Mouse (Mus musculus): ENCODE measurements around the gene Naa38. TPM values are rescaled to one million over a fixed set of nuclear protein-coding genes. Genes with fewer than 3 reads are reported as not detected.
A peak's percentile ranks its signal among the peaks of the same experiment; 100 is the strongest.

Naa38 gene
- polyA plus RNA-seq, 1 experiment: 24.2 TPM

DNA sequence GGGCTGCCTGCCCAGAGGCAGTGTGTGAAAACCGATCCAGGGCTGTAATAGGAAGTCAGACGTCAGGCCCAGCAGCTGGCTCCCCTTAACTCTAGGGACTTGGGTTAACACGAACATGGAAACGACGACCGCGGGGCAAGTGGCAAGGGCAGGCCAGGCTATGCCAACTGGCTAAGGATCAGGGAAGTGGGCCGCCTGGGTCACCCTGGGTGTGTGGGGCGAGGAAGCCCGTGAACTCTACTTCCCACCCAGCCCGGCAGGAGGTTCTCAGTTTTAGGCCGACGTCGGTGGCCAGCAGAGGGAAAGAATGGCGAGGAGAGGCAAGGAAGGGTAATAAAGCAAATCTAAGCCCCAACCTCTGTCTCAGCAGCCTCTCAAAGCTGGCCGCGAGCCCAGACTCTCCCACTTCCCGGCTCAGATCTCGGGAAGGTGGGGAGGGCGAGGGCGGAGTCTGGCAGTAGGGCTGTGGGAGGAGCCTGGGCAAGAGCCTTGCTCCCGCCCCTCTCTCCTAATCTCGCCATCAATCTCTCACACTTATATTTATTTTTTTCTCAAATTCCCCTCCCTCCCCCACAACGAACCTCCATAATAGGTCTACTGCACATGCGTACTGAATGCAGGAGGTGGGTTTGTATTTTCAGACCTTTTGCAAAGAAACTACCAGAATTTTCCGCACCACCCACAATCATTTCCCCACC is 29.0 kb upstream of the Naa38 start:
- TF ChIP-seq TAL1 (IDR thresholded peaks at IDR 0.05; ENCODE audit: low read length) (no peak), GATA1 (IDR thresholded peaks at IDR 0.05; ENCODE audit: low read length) (peak; percentile 52)
- Histone ChIP-seq H3K4me3 (replicated peaks) (peak overlapping the region; percentile 54), H3K9me3 (ENCODE audit: control insufficient read depth, low read length) (peaks cover 7% of the 10 kb centered on the region; the same call in 1 of the 2 replicates), H3K27me3 (ENCODE audit: control insufficient read depth) (peaks cover 73% of the 10 kb centered on the region), H3K4me1 (ENCODE audit: control insufficient read depth) (peaks cover 45% of the 10 kb centered on the region), H3K36me3 (ENCODE audit: control insufficient read depth) (peaks cover 2% of the 10 kb centered on the region; the same call in 1 of the 2 replicates)

DNA sequence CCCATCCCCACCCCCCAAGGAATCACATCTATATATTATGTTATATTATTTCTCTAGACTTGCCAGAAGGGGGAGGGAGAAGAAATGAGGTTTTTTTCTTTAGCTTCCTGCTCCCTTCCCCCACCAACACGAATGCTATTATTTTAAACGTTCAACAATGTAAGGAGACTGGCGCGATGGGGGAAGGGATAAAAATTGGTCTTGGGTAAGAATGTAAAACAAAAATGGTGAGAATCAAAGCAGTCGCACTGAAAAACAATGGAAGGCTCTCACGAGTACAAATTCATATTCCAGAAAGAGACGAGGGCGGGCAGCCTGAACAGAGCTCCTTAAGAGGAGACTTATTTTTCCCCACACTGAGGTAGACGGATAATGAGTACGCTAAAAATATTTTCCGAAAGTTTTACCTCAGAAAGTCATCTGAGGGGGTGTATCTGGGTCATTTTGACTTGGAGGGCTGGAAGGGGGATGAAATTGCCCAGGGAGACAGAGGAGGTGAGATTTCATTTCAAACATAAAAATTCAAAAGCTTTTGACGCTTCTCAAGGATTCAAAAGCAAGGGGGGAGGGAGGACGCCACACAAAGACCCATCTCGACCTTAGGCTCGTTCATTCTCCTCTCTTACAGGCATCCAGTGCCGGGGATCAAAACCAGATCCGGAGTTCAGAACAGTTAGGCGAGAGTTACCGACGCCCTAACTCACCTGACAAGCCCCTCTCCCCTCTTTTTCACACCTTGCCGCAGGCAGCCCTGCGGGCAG is 28.3 kb upstream of the Naa38 start:
- Histone ChIP-seq H3K9me3 (ENCODE audit: control insufficient read depth, low read length) (peaks cover 7% of the 10 kb centered on the region; the same call in 1 of the 2 replicates), H3K4me3 (replicated peaks) (peak overlapping the region; percentile 36), H3K36me3 (ENCODE audit: control insufficient read depth) (no peaks in the 10 kb centered on the region), H3K27me3 (ENCODE audit: control insufficient read depth) (peaks cover 80% of the 10 kb centered on the region), H3K4me1 (ENCODE audit: control insufficient read depth) (peaks cover 52% of the 10 kb centered on the region)
- TF ChIP-seq GATA1 (IDR thresholded peaks at IDR 0.05; ENCODE audit: low read length) (no peak), TAL1 (IDR thresholded peaks at IDR 0.05; ENCODE audit: low read length) (no peak)

DNA sequence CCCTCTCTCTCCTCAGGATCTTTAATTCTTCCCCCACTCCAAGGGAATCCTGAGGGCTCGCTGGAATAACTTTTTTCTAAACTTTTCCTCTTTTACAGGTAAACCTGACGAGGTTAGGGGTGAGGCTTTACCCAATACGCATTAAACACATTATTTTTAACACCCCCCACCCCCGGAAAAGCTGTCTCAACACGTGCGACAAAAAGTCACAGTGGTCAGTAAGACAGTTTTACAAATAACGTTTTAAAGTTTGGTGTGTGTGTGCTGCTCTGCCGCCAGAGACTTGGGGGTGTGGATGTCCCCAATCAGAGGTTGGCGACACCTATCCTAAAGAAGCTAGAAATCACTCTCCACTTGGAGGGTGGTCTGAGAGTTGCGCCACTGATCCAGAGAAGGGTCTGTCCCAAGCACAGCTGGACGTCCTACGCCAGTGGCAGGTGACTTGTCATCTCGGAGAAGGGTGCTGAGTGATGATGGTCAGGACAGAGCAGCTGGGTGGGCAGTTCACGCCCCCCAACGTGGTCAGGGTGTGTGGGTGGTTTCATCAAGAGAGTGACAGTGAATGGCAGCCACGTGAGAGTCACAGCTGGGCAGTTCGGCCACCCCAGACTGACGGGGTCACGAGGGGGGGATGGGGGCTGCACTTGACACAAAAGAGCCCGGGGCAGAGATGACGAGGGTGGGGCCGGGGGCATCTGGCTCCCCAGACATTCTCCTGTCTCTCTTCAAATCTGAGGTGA is 27.5 kb upstream of the Naa38 start:
- TF ChIP-seq TAL1 (IDR thresholded peaks at IDR 0.05; ENCODE audit: low read length): no peak
- TF ChIP-seq GATA1 (IDR thresholded peaks at IDR 0.05; ENCODE audit: low read length): no peak
- Histone ChIP-seq H3K4me1 (ENCODE audit: control insufficient read depth) (peaks cover 59% of the 10 kb centered on the region), H3K9me3 (ENCODE audit: control insufficient read depth, low read length) (peaks cover 7% of the 10 kb centered on the region; the same call in 1 of the 2 replicates), H3K27me3 (ENCODE audit: control insufficient read depth) (peaks cover 85% of the 10 kb centered on the region), H3K36me3 (ENCODE audit: control insufficient read depth) (no peaks in the 10 kb centered on the region), H3K4me3 (replicated peaks) (peak overlapping the region; percentile 67)

DNA sequence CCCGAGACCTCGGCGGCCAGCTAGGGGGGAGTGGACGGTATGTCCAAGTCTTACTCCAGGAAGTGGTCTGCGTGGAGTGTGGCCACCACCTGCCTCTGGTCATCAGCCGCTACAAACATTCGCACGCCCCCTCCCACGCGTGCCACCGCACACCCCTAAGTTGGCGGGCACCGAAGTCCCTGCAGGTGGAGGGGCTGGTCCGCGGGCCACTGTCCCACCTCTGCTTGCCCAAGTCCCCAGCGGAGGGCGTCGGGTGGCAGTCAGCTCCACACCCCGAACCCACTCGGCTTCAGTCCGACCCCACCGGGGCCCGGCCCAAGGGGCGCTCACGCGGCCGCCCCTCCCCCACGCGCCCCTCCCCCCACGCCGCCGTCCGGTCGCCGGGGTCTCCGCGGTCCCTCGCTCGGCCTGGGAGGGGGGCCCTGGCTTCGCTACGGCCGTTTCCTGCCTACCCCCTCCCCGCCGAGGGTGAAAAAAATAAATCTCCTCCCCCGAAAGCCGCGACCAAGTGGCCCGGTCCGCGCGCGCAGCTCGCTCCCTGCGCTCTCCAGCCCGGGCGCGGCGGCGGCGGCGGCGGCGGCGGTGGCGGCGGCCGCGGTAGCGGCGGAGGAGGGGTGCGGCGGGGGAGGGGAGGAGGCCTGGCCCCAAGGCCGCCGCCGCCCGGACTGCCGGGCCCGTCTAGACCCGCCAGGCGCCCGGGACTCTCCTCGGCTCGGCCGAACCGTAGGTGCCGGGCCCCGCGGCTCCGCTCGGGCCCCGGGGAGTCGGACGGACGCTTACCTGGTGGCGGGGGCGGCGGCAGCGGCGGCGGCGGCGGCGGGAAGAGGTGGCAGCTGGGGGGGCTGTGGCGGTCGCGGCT is 26.7 kb upstream of the Naa38 start:
- peaks cover 67% of the 10 kb centered on the region for H3K4me1 ChIP-seq (ENCODE audit: control insufficient read depth)
- H3K9me3 ChIP-seq (ENCODE audit: control insufficient read depth, low read length): peaks cover 7% of the 10 kb centered on the region; the same call in 1 of the 2 replicates
- no peak for TF ChIP-seq TAL1 (IDR thresholded peaks at IDR 0.05; ENCODE audit: low read length)
- no peak for TF ChIP-seq GATA1 (IDR thresholded peaks at IDR 0.05; ENCODE audit: low read length)
- no peaks in the 10 kb centered on the region; the same call in 1 of the 2 replicates for H3K36me3 ChIP-seq (ENCODE audit: control insufficient read depth)
- H3K27me3 ChIP-seq (ENCODE audit: control insufficient read depth): peaks cover 85% of the 10 kb centered on the region
- peak overlapping the region; percentile 67 for H3K4me3 ChIP-seq (replicated peaks)

DNA sequence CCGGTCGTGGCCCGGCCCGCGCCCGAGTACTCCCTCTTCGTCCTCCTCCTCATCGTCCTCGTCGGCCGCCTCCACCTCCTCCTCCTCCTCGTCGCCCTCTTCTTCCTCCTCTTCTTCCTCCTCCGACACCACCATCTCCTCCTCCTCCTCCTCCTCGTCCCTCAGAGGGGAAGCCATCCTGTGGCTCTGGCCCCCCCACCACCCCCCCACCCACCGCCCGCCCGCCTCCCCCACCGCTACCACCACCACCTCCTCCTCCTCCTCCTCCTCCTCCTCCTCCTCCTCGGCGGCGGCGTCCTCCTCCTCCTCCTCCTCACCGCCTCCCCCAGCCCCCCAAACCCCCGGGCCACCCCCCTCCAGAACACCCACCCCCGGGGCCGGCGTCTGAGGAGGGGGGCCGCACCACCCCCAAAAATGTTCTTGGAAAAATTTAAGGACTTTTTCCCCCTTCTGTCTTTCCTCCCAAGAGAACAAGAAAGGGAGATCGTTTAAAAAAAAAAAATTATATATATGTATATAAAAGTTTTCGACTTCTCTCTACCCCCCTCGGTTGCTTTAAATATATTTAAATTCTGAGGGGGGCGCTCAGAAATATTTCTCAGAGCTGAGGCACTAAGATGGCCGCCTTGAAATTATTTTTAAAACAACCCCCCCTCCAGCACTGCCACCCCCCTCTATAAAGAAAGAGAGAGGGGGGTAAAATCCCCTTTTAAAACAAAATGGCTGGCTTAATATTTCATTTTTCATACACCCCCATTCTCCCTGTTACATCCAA is 25.9 kb upstream of the Naa38 start, which contains the start of gene Chd3:
Gene Chd3, minus strand, starts transcription at position 192 of the 775 bp plus-strand sequence.
- peaks cover 7% of the 10 kb centered on the region; the same call in 1 of the 2 replicates for H3K9me3 ChIP-seq (ENCODE audit: control insufficient read depth, low read length)
- peaks cover 81% of the 10 kb centered on the region for H3K27me3 ChIP-seq (ENCODE audit: control insufficient read depth)
- peaks cover 2% of the 10 kb centered on the region; the same call in 1 of the 2 replicates for H3K36me3 ChIP-seq (ENCODE audit: control insufficient read depth)
- peak within 1 kb of the TSS; percentile 67 for H3K4me3 ChIP-seq (replicated peaks)
- TF ChIP-seq GATA1 (IDR thresholded peaks at IDR 0.05; ENCODE audit: low read length): no peak
- TF ChIP-seq TAL1 (IDR thresholded peaks at IDR 0.05; ENCODE audit: low read length): no peak
- H3K4me1 ChIP-seq (ENCODE audit: control insufficient read depth): peaks cover 76% of the 10 kb centered on the region

DNA sequence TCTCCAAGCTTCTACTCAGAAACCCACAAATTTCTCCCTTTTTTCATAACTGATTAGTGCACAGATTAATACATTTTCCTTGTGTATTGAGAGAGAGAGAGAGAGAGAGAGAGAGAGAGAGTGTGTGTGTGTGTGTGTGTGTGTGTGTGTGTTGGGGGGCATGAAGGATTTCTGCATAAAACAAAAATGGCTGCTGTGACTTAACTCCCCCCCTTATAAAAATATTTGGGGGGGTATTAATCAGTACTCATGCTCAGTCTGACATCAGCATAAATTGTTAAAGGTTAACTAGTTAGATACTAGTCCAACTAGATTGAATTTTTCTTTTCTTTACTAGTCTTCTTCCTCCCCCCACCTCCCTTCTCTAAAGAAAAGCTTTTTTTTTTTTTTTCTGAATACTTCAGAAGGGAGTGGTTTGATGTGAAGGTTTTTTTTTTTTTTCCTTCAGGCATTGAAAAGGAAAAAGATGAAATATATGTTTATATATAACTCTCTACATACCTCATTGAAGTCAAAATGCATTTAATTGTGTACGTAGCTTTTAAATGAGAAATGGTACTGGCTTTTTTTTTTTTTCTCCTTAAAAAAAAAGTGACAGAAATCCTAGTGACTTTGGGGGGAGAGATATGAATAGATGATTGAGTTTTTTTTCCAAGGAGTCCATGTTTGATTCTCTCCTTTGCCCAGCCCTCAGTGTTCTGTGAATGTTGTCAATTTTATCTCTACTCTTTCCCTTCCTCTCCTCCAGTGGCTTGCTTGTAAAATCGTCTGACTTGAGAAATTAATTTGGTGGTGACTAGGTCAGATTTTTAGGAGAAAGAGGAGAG is 25.1 kb upstream of the Naa38 start:
- Histone ChIP-seq H3K27me3 (ENCODE audit: control insufficient read depth) (peaks cover 73% of the 10 kb centered on the region), H3K4me1 (ENCODE audit: control insufficient read depth) (peaks cover 76% of the 10 kb centered on the region), H3K4me3 (replicated peaks) (no peak overlapping the region), H3K36me3 (ENCODE audit: control insufficient read depth) (peaks cover 2% of the 10 kb centered on the region; the same call in 1 of the 2 replicates), H3K9me3 (ENCODE audit: control insufficient read depth, low read length) (peaks cover 7% of the 10 kb centered on the region; the same call in 1 of the 2 replicates)
- TF ChIP-seq TAL1 (IDR thresholded peaks at IDR 0.05; ENCODE audit: low read length): no peak
- TF ChIP-seq GATA1 (IDR thresholded peaks at IDR 0.05; ENCODE audit: low read length): no peak

DNA sequence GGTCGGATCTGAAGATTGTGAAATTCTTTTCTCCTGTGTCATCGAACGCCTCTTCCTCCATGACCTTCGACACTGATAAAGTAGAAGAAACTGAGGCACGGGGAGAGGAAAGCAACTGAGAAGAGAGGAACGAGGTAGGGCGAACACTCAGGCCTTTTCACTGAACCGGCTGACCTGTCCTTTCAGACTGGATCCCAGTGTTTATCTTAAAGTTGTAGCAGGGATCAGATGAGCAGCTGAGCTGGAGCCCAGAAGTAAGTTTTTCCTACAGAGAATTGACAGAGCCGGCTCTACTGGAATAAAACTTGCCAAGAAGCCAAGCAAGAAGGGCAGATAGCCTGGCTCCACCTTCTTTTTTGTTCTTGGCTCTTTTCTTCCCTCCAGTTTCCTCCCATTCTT is 24.5 kb upstream of the Naa38 start:
- TF ChIP-seq TAL1 (IDR thresholded peaks at IDR 0.05; ENCODE audit: low read length) (no peak), GATA1 (IDR thresholded peaks at IDR 0.05; ENCODE audit: low read length) (no peak)
- H3K36me3 ChIP-seq (ENCODE audit: control insufficient read depth): peaks cover 5% of the 10 kb centered on the region; the same call in 1 of the 2 replicates
- peaks cover 67% of the 10 kb centered on the region for H3K27me3 ChIP-seq (ENCODE audit: control insufficient read depth)
- H3K9me3 ChIP-seq (ENCODE audit: control insufficient read depth, low read length): peaks cover 7% of the 10 kb centered on the region; the same call in 1 of the 2 replicates
- peaks cover 76% of the 10 kb centered on the region for H3K4me1 ChIP-seq (ENCODE audit: control insufficient read depth)
- H3K4me3 ChIP-seq (replicated peaks): no peak overlapping the region
